Mouse (Mus musculus) lung, postnatal 0 days (tissue): ENCODE results near the gene Ubxn10. TPM values are rescaled to one million over a fixed set of nuclear protein-coding genes. Genes with fewer than 3 reads are reported as not detected.

ENCODE experiments used
- ATAC-seq: fragments of 200-750 bp; cut with Nextera tagmentation; 2 replicates; pipeline ENCODE4 v1.8.0; 2017; ENCODE audit warnings: moderate library complexity
- DNase-seq: peaks from one replicate; pipeline ENCODE4 v3.0.0-alpha.2; 2016; ENCODE audit warnings: low spot score
- H3K27ac ChIP-seq: fragments of 300-500 bp; sonication (generic); 2 replicates; pipeline ENCODE4 v1.5.1; 2014; ENCODE audit warnings: antibody characterized with exemption, mild to moderate bottlenecking, low read length, mixed read lengths
- H3K27me3 ChIP-seq: fragments of 300-500 bp; sonication (generic); replicated peaks from 2 replicates; pipeline ENCODE4 v1.6.1; 2014; ENCODE audit warnings: low read length, mixed read lengths; ENCODE audit not compliant: insufficient read depth
- H3K36me3 ChIP-seq: fragments of 300-500 bp; sonication (generic); 2 replicates; pipeline ENCODE4 v1.6.1; 2014; ENCODE audit warnings: low read length, mixed read lengths; ENCODE audit not compliant: insufficient read depth
- H3K4me1 ChIP-seq: fragments of 300-500 bp; sonication (generic); 2 replicates; pipeline ENCODE4 v1.6.1; 2014; ENCODE audit warnings: antibody characterized with exemption, low read depth, low read length, mixed read lengths; ENCODE audit not compliant: insufficient read depth
- H3K4me2 ChIP-seq: fragments of 300-500 bp; sonication (generic); replicated peaks from 2 replicates; pipeline ENCODE4 v1.6.1; 2014; ENCODE audit warnings: low read depth, mild to moderate bottlenecking, low read length, moderate library complexity, mixed read lengths
- H3K4me3 ChIP-seq: fragments of 300-500 bp; sonication (generic); 2 replicates; pipeline ENCODE4 v1.5.1; 2014; ENCODE audit warnings: low read depth, low read length
- H3K9ac ChIP-seq: fragments of 300-500 bp; sonication (generic); replicated peaks from 2 replicates; pipeline ENCODE4 v1.6.1; 2014; ENCODE audit warnings: low read depth, mild to moderate bottlenecking
- H3K9me3 ChIP-seq: fragments of 300-500 bp; sonication (generic); 2 replicates; pipeline ENCODE4 v1.6.1; 2016; ENCODE audit warnings: low read length, mixed read lengths
- CTCF ChIP-seq: IDR thresholded peaks from 2 replicates; pipeline ENCODE4 v1.5.1; 2016; ENCODE audit warnings: antibody characterized with exemption, mild to moderate bottlenecking
- EP300 ChIP-seq: IDR thresholded peaks from 2 replicates; pipeline ENCODE4 v1.6.1; 2016; ENCODE audit warnings: antibody characterized with exemption, mild to moderate bottlenecking, control low read depth
- WGBS: fragments of 180-500 bp; shearing (Covaris S2); extraction: QIAGEN DNeasy Blood & Tissue Kit; methylation state at CpG from one replicate; pipeline ENCODE4 v1.1.7; 2014; 5-methylcytosine and 5-hydroxymethylcytosine counted together
- polyA plus RNA-seq: library from polyadenylated mRNA; unstranded; fragments of >200 nt; fragmentation: Nextera tagmentation; extraction: Ambion mirVana; gene quantifications from 2 replicates; pipeline ENCODE4 v1.2.1, GENCODE M21; 2015

Ubxn10 gene
- polyA plus RNA-seq, 1 experiment from 2014 or later, result 10.1 TPM

DNA sequence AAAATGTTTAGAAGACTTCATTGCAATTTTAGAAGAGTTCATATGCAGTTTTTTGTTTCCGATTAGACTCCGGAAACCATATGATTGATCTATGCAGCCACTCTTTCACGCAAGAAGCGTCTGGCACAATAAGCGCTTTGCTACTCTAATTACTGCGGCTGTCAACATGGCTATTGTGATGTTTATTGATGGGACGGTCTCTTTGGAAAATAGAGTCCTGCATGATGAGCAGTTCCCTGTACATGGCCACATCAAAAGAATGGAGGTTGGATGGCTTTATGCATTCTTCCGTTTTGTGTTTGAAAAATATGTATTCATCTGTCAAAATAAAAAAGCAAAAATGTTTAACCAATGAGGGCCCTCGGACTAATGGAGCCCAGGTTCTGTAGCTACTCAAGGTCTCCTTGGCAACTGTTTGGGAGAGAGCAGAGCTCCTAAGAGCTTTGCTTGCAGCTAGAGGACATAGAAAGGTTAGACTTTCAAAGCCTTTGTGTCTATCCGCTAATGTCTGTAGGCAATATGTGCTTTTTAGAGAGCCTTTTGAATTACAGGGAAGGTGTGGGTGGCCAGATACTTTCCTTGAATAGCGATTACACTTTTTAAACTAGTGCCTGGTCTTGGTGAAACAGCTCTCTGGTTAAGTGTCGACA, 43.8 kb downstream of the Ubxn10 start:
- ATAC-seq (no peak), DNase-seq (no peak)
- WGBS, result 65% methylated on average over 12 of the region's 12 CpGs
- H3K36me3 ChIP-seq, result no peaks in the 10 kb centered on the region
- no peaks in the 10 kb centered on the region for H3K9me3 ChIP-seq
- H3K27ac ChIP-seq, result no peak overlapping the region
- H3K4me3 ChIP-seq, result no peak overlapping the region
- no peak for TF ChIP-seq CTCF
- no peak for TF ChIP-seq EP300
- no peak overlapping the region for H3K9ac ChIP-seq
- no peaks in the 10 kb centered on the region; the same call in 1 of the 2 replicates for H3K27me3 ChIP-seq
- H3K4me2 ChIP-seq, result no peak overlapping the region
- H3K4me1 ChIP-seq, result no peaks in the 10 kb centered on the region

DNA sequence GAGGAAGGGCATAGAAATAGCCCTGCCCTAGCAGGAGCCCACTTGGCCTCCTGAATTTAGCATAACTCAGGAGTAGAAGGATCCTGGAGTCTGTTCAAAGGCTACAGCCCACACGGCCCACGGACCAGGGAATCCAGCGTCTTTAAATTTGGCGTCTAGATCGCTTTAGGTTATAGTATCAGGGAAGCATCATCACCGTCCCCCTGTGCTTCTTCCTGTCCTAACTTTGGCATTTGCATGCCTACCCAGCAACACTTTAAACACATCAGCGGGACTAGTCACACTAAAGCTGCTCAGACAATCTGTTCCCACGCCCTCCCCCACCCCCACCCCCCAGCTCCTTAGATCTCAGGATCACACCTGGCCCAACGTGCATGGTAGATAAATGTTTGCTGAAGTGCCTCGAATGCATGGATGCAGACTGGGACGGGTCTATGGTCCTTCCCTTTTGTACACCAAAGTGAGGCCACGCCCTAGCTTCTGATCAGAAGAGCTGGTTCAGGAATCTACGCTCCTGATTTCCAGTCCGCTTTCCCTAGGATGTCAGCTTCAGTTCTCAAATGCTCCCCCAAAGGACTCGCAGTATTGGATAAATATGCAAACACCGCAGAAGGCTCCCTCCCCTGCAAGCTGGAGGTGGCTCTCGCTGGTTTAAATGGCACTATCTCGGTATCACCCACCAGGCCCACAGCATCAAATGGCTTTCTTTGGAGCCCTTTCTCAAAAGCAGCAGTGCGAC, 45.4 kb downstream of the Ubxn10 start:
- H3K4me3 ChIP-seq, result no peak overlapping the region
- no peak overlapping the region for H3K9ac ChIP-seq
- H3K27ac ChIP-seq, result no peak overlapping the region
- 7% methylated on average over 19 of the region's 19 CpGs for WGBS
- ATAC-seq, result no peak
- no peaks in the 10 kb centered on the region for H3K4me1 ChIP-seq
- TF ChIP-seq CTCF, result no peak
- no peak for TF ChIP-seq EP300
- H3K27me3 ChIP-seq, result no peaks in the 10 kb centered on the region; the same call in 1 of the 2 replicates
- no peaks in the 10 kb centered on the region for H3K9me3 ChIP-seq
- H3K4me2 ChIP-seq, result no peak overlapping the region
- DNase-seq, result no peak
- H3K36me3 ChIP-seq, result no peaks in the 10 kb centered on the region

DNA sequence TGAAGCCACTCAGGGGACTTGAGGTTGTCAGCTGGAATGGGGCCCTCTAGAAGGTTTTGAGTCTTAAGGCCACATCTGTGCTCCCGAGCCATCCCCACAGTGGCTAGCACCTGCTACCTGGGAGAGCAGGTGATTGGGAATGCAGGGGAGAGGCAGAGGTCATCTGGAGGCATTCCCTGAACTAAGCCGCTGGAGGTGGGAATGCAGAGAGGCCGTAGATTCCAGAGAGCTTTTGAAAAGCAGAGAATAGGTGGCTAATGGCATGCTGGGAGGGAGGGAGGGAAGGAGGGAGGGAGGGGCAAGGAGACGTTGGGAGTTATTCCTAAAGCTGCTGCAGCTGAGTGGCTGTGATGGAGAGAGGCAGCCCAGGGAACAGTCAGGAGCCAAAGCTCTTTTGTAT, 46.4 kb downstream of the Ubxn10 start:
- Histone ChIP-seq H3K36me3 (no peaks in the 10 kb centered on the region), H3K27me3 (no peaks in the 10 kb centered on the region; the same call in 1 of the 2 replicates), H3K9ac (no peak overlapping the region), H3K4me2 (no peak overlapping the region), H3K27ac (no peak overlapping the region), H3K4me1 (no peaks in the 10 kb centered on the region), H3K4me3 (no peak overlapping the region), H3K9me3 (no peaks in the 10 kb centered on the region)
- DNase-seq (no peak), ATAC-seq (no peak)
- TF ChIP-seq EP300 (no peak), CTCF (no peak)
- WGBS, result 14% methylated on average over 4 of the region's 4 CpGs

DNA sequence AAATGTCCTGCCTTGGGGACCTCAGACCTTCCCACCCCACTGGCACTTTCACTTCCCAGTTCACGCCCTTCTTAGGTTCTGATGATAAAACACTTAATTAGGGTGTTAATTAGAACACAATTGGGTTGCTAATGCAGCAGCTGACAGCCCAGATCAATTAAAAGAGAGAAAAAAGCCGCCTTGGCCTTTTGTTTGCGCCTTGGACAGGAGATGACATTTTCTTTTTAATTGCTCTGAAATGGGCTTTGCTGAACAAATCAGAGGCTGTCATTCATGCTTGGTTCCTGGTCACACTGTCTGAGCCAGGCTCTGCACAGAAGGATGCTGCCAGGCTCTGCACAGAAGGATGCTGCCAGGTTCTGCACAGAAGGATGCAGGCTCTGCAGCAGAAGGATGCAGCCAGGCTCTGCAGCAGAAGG, 47.9 kb downstream of the Ubxn10 start:
- no peaks in the 10 kb centered on the region for H3K36me3 ChIP-seq
- H3K4me2 ChIP-seq, result no peak overlapping the region
- H3K4me3 ChIP-seq, result no peak overlapping the region
- TF ChIP-seq CTCF (no peak), EP300 (no peak)
- H3K9ac ChIP-seq, result no peak overlapping the region
- no peaks in the 10 kb centered on the region for H3K9me3 ChIP-seq
- WGBS, result 30% methylated on average over 3 of the region's 3 CpGs
- H3K4me1 ChIP-seq, result no peaks in the 10 kb centered on the region
- no peak overlapping the region for H3K27ac ChIP-seq
- DNase-seq (no peak), ATAC-seq (no peak)
- H3K27me3 ChIP-seq, result no peaks in the 10 kb centered on the region; the same call in 1 of the 2 replicates

DNA sequence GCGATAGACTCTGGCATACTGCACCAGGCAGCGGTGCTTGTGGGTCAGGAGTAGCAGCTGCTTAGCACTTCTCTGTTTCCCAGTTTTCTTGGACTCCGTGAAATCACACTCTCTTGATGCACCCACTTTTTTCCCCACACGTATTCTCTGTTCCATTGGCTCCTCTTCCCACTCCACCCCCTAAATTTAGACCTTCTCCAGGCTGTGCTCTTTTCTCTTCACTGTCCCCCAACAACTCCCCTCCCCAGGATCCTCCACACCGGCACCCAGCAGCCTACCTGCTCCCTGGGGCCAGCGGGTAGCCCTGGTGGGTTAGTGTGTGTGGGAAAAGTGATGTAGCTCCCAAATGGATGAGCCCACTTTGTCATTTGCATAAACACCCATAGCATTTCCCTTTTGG, 51.2 kb downstream of the Ubxn10 start:
- no peak overlapping the region for H3K27ac ChIP-seq
- ATAC-seq (no peak), DNase-seq (no peak)
- 78% methylated on average over 6 of the region's 6 CpGs for WGBS
- no peaks in the 10 kb centered on the region for H3K36me3 ChIP-seq
- H3K4me2 ChIP-seq, result no peak overlapping the region
- no peak overlapping the region for H3K9ac ChIP-seq
- no peak overlapping the region for H3K4me3 ChIP-seq
- H3K4me1 ChIP-seq, result no peaks in the 10 kb centered on the region
- H3K27me3 ChIP-seq, result no peaks in the 10 kb centered on the region; the same call in 1 of the 2 replicates
- TF ChIP-seq CTCF, result no peak
- no peak for TF ChIP-seq EP300
- H3K9me3 ChIP-seq, result no peaks in the 10 kb centered on the region

DNA sequence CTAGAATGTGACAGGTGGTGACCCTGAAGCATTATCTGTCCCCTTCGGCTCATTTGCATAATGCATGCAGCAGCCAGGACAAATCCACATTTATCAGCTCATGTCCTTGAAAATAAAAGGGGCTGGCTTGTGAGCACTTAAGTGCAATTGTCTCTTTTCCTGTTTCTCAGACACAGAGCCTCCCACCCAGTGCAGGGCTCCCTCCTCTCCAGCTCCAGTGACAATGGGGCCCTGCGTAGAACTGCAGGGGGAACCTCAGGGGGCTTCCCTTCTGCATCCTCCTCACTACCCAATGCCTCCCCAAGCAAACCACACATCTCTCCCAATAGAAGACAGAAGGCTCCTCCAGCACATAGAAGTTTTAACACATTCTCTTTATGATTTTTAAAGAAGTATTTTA, 54.2 kb downstream of the Ubxn10 start:
- no peaks in the 10 kb centered on the region for H3K36me3 ChIP-seq
- WGBS, result 54% methylated on average over 2 of the region's 2 CpGs
- no peak overlapping the region for H3K4me3 ChIP-seq
- ATAC-seq, result no peak
- H3K4me2 ChIP-seq, result no peak overlapping the region
- H3K27me3 ChIP-seq, result no peaks in the 10 kb centered on the region
- no peak for TF ChIP-seq EP300
- TF ChIP-seq CTCF, result no peak
- H3K4me1 ChIP-seq, result no peaks in the 10 kb centered on the region
- no peak overlapping the region for H3K27ac ChIP-seq
- no peaks in the 10 kb centered on the region for H3K9me3 ChIP-seq
- no peak for DNase-seq
- no peak overlapping the region for H3K9ac ChIP-seq
